Mouse (Mus musculus) E14TG2a.4 (cell line): ENCODE results near the gene Slc16a9.

Experiments used
- CTCF ChIP-seq: conservative IDR thresholded peaks from 2 replicates; pipeline ENCODE4 v1.5.1; 2014; ENCODE audit warnings: low read length
- NANOG ChIP-seq: IDR thresholded peaks from 2 replicates; pipeline ENCODE4 v1.6.1; 2014; ENCODE audit warnings: borderline replicate concordance, low read length, mixed read lengths
- POU5F1 ChIP-seq: IDR thresholded peaks from 2 replicates; pipeline ENCODE4 v1.6.1; 2014; ENCODE audit warnings: low read length, borderline replicate concordance

- TF ChIP-seq CTCF: no peak
- no peak for TF ChIP-seq NANOG
- no peak for TF ChIP-seq POU5F1
These were observed 72.6 kb downstream of the Slc16a9 start for GRCm38 (mm10) chr10:70317394-70317965.
